Mouse (Mus musculus): ENCODE data around the gene C1rb. TPM values are rescaled to one million over a fixed set of nuclear protein-coding genes. Genes with fewer than 3 reads are reported as not detected.
"Not testable (repeated sequence)": the region's sequence is repeated elsewhere in the genome, so short reads cannot be mapped to it uniquely, and the experiment has no call there.

C1rb gene
- total RNA-seq (2021), result 10 to 100 TPM in 1 of 2 experiments, 1 to 10 TPM in 1; 6.7 to 12.3 TPM
- long read RNA-seq, experiment 1, result 0 reads
- long read RNA-seq, experiment 2, partial matches to known transcripts, result 2 of 5 reads
- long read RNA-seq, experiment 2, other reads (novel, unspliced or antisense), result 1 of 5 reads

DNA sequence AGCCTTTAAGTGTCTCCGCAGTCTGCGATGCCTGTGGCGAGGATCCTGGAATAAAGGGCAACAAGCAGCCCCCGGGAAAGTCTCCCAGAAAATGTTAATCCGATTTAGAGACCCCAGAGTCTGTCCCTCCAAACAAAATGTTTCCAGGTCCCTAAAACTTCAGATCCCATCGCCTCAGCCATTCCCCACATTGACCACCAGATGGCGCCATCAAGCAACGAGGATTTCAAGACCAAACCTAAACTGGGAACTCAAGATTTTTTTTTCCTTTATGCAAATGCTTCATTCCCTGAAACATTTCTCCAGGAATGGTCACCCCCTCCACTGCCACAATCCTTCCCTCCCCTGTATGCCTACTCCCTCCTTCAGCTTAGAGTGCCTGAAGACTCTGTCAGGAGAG is at the start of gene C1rb:
TSS of gene C1rb (plus strand) at position 269 of the 400 bp plus-strand sequence.
- DNase-seq (ENCODE audit: low spot score in 2 of 2), result peak; percentile 67

- peak in 1 of 2 experiments; percentile 29 for DNase-seq (ENCODE audit: low spot score in 2 of 2)
Observed at GRCm38 (mm10) chr6:124522082-124522481, 48.0 kb upstream of the C1rb start.

DNA sequence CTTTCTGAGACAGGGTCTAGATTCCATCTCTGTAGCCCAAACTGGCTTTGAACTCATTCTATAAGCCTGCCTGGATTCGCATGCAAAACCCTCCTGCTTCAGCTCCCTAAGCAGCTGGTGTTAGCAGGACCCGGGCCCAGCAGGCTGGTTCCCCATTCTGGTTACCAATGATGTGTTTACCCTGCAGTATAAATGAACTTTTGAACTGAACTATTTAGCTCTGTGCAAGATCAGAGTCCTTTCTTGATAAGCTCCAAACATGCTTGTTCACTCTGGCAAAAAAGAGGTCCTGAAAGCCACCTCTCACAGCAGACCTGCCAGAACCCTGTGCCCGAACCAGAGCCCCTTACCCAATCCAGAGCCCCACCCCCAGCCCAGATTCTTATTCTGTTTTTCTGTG is 42.2 kb upstream of the C1rb start:
- DNase-seq (ENCODE audit: low spot score in 2 of 2), result no peak

- DNase-seq (ENCODE audit: low spot score in 2 of 2), result no peak
Observed at GRCm38 (mm10) chr6:124531077-124531476, 39.0 kb upstream of the C1rb start.

DNA sequence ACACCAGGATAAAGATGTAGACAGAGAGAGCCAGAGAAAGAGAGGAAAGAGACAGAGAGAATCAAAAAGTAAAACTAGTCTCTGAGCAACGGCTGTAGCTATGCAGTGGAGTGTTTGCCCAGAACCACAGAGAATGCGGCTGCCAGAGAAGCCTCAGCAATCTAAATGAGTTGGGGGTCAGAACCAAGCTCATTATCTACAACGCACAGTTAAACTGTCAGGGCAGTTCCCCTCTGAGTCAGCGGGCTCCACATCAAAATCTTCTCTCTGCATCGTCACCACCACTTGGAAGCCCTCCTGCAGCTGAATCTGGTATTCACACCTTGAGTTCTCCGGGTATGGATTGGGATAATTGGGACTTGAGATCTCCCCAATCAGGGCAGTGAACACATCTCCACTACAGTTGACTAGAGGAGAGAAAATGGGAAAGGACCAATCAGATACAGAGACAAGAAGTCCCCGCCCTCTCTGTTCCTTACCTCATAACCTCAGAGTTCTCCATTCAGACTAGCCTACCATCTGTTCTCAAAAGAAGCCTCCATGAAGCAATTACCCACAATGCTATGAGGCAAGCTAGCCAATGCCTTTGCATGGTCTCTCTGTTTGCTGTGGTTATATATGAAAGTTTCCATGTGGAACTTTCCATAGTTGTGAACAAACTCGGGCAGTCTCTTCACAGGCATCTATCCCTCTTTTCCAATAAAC is 33.8 kb upstream of the C1rb start:
- not testable (repeated sequence) for DNase-seq (ENCODE audit: low spot score in 2 of 2)

GRCm38 (mm10) chr6:124541176-124541575 is 28.9 kb upstream of the C1rb start:
- not testable (repeated sequence) for DNase-seq (ENCODE audit: low spot score in 2 of 2)

DNA sequence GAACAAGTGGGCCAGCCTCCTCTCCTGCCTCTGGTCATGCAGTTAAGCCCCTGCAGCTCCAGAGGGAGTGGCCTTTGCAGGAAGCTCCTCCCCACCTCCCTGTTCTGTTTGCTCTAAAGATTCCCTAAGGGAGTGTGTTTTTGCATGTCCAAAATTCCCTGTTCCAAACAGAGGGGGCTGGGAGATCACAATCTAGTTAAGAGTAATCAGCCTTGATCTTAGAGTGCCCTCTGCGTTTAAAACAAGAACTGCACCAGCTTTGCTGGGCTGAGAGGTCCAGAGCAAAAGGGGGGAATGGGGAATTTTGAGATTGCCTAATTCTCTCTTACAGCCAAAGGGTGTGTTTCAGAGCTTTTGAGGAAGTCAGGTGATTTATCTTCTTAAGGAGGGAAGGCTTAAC is 27.8 kb upstream of the C1rb start, which contains the start of gene C1s1:
TSS of gene C1s1 (minus strand) at position 76 of the 400 bp plus-strand sequence.
- peak; percentile 31 to 54 for DNase-seq (ENCODE audit: low spot score in 2 of 2)

DNA sequence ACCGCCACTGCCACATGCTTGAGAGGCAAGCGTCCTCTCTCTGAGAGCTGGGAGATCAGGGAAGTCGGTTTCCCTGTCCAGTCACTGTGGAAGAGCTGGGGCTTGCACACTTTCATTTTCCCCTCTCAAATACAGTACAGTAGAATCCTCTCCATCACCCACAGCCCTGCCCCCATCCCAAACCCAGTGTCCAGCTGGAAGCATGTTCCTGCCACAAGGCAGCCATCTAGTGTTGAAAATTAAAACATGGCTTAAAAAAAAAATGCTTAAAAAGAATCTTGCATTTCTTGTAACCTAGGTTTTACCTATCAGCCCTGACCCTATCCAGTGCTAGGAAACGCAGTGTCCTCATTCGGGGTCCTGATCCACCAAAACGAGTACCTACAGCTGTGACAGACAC is 25.6 kb upstream of the C1rb start:
- no peak for DNase-seq (ENCODE audit: low spot score in 2 of 2)

- DNase-seq (ENCODE audit: low spot score in 2 of 2), result no peak
Observed at GRCm38 (mm10) chr6:124545425-124545824, 24.7 kb upstream of the C1rb start.

- DNase-seq (ENCODE audit: low spot score in 2 of 2), result not testable (repeated sequence)
Observed at GRCm38 (mm10) chr6:124547979-124548378, 22.1 kb upstream of the C1rb start.

DNA sequence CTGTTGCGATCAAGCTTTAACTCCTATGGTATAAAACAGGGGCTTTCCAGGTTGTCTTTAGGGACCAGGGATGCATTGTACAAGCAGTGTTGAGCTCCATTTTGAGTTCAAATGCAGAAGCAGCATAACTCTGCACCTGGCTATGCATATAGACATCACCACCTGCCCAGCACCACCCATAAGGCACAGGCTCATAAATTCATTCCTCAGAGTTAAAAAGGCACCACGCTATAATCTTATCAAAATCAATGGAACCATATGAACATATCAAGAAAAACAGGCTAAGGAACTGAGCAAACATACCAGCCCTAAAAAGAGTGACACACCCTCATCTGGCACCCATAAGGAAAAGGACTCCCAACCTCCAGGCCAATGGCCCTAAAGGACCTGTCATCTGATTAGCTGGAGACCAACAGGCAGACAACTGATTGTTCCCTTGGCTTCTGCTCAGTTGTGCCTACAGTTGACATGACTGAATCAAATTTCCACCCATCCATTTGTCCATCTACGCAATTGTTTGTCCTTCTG is 21.0 kb upstream of the C1rb start:
- DNase-seq (ENCODE audit: low spot score in 2 of 2), result no peak

DNA sequence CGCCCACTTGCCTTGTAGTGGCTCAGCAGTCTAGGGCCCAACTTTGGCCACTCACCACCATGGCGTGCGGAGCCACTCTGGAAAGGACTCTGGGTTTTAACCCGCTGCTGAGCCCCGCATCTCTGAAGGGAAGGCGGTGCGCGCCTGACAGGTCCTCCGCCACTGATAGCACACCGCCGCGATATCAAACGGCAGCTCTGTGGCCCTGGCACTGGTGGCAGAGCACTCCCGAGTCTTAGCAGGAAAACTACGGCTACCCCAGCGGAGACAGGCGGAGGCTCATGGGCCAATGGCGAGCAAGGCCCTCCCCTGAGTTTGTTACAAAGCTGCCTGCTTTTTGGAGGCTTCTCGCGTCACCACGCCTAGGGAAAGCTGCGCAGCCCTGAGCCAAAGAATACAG is 17.3 kb upstream of the C1rb start:
- DNase-seq (ENCODE audit: low spot score in 2 of 2), result no peak

DNA sequence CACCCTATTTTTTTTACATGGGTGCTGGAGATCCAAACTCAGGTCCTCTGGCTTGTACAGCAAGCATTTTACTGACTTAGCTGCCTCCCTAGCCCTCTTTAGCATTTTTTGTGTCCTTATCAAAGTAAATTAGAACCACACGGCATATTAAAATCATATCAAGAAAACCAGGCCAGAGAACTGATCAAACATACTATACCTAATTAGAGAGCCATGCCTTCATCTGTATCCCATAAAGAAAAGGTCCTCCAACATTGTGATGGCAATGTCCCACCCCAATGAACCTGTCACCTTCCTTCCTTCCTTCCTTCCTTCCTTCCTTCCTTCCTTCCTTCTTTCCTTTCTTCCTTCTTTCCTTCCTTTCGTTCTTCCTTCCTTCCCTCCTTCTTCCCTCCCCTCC is 14.1 kb upstream of the C1rb start:
- DNase-seq (ENCODE audit: low spot score in 2 of 2), result not testable (repeated sequence)

- not testable (repeated sequence) for DNase-seq (ENCODE audit: low spot score in 2 of 2)
Observed at GRCm38 (mm10) chr6:124561156-124561555, 8.9 kb upstream of the C1rb start.

DNA sequence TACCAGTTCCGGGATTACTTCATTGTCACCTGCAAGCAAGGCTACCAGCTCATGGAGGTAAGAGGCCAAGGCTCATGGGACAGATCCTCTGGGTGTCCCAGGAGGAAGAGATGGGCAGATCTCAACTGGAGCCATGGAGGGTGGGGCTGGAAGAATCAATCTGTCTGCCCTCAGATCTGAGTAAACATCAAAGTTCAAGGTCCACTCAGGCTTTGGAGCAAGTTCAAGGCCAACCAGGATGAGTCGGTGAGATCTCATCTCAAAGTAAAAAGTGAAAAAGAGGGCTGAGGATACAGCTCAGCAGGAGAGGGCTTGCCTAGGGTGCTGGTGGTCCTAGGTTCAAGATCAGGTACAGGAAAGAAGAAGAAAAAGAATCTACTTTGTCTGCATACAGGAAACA is 8.5 kb upstream of the C1rb start:
- DNase-seq (ENCODE audit: low spot score in 2 of 2), result not testable (repeated sequence)

GRCm38 (mm10) chr6:124575155-124575678 is 5.1 kb downstream of the C1rb start:
- DNase-seq (ENCODE audit: low spot score in 2 of 2), result not testable (repeated sequence)

DNA sequence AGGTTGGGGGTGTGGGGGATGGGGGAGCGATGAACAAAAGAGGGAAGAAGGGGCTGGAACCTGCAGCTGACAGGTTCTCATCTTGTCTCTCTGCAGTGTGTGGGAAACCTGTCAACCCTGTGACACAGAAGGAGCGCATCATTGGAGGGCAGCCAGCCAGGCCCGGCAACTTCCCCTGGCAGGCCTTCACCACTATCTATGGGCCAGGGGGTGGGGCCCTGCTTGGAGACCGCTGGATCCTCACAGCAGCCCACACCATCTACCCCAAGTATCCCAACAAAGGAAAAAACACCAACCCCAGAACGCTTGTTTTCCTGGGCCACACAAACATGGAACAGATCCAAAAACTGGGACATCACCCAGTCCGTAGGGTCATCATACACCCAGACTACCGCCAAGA is 10.1 kb downstream of the C1rb start:
- DNase-seq (ENCODE audit: low spot score in 2 of 2), result peak in 1 of 2 experiments; percentile 44

- no peak for DNase-seq (ENCODE audit: low spot score in 2 of 2)
Observed at GRCm38 (mm10) chr6:124582231-124582630, 12.1 kb downstream of the C1rb start.

GRCm38 (mm10) chr6:124584935-124585334 is 14.8 kb downstream of the C1rb start:
- no peak for DNase-seq (ENCODE audit: low spot score in 2 of 2)

DNA sequence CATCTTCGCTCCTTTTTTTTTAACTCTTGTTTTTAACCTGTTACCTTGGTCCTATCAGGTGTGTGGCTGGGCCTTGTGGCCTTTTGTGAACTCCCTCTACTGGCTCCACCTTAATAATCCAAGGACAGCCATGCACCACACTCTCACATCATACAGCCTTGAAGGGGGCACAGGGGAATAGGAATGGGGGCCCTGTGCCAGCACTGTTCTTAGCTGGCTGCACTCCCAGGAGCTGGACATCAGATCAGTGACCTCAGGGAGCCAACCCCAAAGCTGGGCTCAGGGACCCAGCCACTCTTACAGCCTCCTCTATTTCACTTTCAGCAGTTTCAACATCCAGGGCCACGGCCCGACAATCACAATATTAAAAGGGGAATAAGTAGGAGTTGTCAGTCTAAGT is 15.7 kb downstream of the C1rb start:
- DNase-seq (ENCODE audit: low spot score in 2 of 2), result peak; percentile 53 to 69

DNA sequence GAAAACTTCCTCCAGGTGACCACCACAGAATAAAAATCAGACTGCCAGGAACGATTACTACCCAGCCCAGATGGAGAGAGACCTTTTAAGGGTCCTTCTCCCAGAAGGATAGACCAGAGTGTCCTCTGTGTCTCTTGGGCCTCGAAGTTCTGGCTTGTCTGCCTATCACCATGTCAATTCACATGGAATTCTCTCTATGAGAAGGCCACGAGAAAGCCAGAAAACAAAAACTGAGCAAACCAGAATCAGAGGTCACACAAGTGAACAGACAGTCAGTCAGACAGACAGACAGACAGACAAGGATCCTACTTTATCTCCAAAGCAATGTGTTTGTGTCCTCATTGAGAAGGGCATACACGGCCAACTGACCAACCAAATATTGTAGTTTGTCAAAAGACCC is 16.2 kb downstream of the C1rb start:
- no peak for DNase-seq (ENCODE audit: low spot score in 2 of 2)

- DNase-seq (ENCODE audit: low spot score in 2 of 2), result no peak
Observed at GRCm38 (mm10) chr6:124588771-124589170, 18.7 kb downstream of the C1rb start.

All from adrenal gland, adult 18-20 months (tissue).